Mouse (Mus musculus): ENCODE data around the gene Gm6096.

Gene Gm6096

DNA sequence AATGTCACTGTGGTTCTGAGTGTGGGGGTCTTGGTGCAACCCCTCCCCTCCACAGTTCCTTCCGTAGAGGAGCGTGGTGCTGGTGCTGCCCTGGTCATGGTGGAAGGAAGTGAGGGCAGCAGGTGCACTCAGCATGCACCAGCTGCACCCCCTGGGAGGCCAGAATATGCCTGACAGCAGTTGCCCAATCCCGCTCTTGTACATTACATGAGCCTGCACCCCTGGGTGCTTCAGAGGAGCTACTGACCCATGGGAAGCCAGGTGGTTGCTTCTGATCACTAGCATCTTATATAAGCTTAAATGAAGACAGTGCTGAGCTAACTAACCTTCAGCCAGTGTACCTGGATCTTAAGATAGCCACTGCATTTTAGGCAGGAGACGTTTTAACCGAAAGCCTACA lies 12.8 kb upstream of the Gm6096 start:
- no peak for DNase-seq

DNA sequence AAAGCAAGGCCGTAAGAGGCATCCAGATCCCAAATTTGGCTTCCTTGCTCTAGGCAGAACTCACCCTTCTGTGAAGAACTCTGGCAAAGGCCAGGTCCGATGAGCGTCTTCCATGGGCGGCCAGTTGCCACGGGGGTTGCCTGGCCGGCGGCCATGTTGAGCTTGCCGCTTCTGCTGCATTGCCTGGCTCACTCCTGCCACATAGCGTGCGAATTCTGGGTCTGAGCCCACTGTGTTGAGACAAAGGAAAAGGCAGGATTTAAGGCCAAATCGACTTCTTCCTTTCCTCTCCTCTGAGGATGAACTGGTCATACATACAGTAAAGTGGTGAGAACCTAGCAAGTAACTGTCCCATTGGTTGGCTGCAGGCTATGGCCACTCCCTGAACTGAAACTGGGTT lies 8.7 kb upstream of the Gm6096 start:
- DNase-seq, result no peak

DNA sequence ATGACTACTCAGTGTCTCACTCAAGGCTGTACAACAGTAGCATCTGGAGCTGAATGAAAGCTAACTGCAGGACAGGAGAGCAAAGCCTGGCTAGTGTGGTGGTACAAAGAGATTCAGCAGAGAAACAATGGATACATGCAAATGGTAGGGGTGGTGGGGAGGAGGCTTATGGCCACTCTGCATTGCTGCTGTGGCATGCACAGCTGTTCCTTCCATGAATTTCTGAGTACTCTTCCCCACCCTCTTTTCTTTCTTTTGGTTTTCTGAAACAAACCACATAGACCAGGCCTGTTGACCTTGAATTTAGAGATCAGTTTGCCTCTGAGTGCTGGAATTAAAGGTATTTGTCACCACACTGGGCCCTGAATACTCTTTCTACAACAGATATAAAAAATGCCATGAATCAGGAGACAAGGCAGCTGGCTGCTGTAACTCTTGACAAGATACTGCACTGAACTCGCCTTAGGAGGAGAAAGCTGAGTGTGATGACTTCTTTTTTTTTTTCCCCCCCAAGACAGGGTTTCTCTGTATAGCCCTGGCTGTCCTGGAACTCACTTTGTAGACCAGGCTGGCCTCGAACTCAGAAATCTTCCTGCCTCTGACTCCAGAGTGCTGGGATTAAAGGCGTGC lies 3.9 kb upstream of the Gm6096 start:
- DNase-seq, result no peak

DNA sequence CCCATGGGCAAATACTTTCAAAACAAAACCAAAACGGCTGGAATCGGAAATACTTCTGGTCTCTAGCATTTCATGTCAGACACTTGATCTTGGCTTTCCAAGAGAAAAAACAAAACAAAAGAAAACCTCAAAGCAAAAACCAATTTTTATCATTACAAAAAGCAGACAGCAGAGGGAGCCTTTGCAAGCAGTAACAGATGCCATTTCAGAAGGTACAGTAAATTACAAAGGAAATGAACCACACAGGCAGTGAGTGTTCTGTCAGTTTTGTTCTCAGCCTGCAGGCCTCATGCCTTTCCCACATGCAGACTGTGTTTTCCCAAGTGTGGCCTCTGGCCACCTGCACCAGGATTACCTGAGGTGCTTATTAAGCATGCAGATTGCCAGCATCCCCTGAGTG lies 1.2 kb downstream of the Gm6096 start:
- no peak for DNase-seq

DNA sequence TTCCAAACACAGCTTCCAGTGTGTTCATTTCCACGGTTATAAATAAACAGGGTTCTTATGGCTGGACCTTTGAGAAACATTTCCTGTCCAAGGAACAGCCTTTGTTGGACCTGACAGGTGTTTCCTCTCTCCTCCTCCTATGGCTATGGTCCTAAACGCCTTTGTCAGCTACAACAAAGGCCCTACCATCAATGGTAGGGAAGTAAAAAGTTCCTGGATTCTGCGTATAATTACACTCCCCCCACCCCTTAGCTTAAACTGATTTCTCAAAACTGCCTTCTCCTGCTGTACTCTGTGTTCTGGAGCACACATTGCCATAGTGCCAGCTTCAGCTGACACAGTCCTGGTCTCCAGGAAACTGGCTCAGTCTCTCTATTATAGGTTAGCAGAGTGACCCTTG lies 4.3 kb downstream of the Gm6096 start:
- no peak for DNase-seq

DNA sequence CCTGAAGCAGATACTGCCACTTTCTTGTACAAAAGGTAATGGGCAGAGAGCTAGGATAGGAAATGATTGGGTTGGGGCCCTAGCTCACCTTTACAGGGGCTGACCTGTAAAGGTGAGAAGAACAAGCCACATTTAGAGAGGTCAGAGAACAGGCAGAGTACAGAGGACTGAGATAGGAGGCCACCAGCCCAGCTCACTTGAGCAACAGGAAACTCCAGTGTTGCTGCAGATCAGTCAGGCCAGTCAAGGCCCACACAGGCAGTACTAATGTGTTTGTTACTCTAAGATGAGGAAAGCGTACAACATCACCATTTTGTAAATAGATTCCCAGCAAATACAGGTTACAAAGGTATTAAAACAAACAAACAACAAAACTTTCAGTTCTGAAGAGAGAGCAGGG lies 5.1 kb downstream of the Gm6096 start:
- no peak for DNase-seq

DNA sequence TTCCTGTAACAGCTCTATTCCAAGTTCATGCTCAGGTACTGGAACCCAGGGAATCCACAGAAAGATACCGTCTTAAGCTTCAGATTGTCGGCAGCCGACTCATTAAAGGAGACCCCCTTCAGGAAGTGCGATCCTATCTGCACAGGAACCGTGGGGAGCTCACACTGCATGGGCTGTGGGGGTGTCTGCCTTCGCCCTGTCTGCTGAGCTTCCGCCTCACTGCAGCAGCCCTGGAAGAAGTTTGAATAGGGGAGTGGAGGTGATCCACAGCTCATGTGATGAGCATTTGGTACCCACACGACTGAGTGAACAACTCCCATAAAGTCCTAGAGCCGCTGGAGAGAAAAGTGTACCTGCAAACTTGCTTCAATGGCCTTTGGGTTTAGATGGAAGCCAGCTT lies 6.4 kb downstream of the Gm6096 start:
- no peak for DNase-seq

DNA sequence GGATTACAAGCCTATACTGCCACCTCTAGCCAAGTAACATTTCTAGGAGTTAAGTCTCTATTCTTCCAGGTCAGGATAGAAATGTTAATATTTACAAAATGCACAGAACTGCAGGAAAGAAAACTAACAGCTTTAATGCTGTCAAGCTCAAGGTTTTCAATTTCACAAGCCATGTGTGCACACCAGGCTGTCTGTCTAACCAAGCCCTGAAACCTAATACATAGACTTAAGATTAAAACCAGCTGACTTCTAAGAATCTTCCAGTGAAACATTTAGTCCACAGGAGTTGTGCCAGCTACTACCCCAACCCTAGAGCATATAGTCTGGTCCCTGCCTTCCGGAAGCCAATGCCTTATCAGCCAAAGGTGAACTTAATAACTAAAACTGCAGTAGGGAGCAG lies 7.6 kb downstream of the Gm6096 start:
- DNase-seq, result no peak

DNA sequence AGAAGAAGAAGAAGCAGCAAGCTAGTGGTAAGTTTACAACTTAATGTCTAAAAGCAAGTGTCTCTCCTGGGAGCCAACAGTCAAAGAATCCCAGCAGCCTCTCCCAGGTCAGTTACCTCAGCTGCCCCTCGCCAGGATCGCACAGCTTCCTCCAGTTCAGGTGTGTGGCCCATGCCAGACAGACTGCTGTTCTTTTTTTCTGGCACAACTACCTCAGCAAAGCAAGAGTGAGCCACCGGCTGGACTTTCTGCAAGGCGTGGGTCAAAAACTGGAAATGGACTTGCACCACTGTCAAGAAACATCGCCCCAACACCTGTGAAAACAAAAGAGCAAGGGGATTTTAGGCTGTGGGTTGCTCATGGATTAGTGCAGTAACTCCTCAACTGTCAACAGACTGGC lies 12.6 kb downstream of the Gm6096 start:
- DNase-seq, result no peak

DNA sequence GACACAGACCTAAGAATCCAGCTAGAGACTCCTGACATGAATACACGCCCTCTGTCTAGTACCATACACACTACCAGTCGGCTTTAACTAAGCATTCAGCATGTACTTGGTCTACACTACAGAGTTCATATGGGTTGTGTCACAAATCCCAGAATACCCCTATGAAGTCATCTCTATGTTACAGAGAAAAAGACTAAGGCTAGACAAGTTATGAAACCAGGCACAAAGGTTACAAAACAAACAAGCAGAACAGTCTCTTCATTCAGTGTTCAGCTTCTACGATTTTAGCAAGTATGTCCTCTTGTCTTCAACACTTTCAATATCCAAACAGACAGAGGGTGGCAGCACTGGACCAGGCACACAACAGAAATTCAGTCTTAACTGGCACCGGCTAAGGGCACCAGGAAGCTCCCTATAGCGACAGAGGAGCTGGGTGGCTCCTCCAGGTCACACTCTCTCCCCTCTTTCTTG lies 15.1 kb downstream of the Gm6096 start:
- peak; percentile 18 to 49 for DNase-seq

DNA sequence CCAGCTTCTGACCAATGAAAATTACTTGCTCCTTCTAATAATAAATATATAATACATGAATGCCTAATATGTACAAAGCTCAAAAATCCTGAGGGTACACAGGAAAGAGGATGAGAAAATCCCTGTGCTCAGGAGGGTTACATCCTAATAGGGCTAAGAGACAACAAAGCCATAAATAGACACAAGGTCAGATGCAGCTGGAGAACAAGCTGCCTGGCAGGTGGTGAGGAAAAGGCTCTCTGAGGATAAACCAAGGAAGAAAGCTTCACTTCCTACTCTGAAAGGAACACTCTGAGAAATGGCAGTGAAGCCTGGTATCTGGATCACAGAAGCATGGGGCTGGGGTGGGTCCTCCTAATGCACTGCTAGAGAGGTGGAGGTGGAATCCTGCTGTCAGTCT lies 15.6 kb downstream of the Gm6096 start:
- DNase-seq, result no peak

DNA sequence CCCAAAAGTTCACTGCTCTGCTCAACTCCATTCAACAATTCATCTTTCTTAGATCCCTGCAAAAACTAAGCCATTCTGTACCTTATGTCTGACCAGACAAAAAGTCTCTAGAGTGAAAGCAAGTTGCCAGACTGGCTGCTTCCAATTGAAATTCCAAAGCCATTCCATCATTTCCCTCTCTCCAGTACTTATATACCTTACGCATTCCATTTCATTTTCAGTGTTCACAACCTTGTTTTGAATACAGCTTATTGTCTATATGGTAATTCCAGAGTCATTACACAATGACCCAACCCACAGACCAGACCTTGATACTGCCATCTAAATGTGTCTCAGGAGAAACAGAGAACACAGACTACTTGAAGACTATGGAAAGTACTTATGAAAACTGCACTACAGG lies 17.6 kb downstream of the Gm6096 start:
- no peak for DNase-seq

DNA sequence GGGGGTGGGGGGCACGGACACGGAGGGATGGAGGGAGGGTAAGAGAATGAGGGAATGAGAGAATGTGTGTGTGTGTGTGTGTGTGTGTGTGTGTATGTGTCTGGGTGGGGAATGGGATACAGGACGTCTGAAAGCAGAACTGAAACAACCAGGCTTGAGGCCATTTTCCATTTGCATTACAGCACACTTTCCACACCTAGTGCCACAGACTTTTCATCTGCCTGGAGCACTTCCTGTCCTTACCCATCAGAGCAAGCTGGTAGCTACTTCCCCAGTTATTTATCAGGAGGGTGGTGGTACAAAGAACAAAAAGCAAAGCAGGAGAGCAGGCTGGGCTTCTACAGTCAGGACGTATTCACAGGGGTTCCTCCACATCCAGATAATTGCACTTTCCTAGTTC lies 21.6 kb downstream of the Gm6096 start:
- no peak for DNase-seq

DNA sequence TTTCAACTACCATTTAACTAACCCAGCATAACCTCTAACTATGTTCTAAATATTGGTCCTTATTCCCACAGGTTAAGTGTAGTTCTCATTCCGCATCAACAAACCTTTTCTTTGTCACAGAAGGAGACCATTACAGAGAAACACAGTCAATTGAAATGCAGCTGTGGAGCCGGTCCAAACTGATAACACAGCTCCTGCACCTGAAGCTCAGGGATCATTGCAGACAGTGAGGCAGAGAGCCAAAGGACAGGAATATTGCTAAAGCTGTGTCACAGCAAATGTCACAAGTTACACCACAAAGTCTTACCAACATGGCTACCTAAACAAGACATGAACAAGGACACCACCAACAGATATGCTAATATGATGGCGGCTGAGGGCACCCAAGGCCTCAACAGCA lies 25.2 kb downstream of the Gm6096 start:
- no peak for DNase-seq

DNA sequence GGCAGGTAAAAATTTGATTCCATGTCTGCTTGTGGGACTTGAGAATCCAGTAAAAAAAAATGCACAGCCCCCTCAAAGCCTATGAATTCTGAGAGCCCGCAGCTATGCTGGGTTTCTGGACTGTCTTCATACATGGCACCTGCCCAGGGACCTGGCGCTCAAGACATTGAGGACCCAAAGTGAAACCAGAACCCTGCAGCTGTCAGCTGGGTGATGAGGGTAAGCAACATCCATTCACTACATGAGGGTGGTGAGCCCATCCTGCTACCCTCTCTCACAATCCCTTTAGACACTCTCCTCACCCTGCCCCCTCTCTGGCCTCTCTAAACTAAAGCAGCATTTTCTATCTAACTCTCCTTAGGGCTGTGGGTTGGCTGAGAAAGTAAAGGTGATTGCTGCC lies 26.8 kb downstream of the Gm6096 start:
- no peak for DNase-seq

DNA sequence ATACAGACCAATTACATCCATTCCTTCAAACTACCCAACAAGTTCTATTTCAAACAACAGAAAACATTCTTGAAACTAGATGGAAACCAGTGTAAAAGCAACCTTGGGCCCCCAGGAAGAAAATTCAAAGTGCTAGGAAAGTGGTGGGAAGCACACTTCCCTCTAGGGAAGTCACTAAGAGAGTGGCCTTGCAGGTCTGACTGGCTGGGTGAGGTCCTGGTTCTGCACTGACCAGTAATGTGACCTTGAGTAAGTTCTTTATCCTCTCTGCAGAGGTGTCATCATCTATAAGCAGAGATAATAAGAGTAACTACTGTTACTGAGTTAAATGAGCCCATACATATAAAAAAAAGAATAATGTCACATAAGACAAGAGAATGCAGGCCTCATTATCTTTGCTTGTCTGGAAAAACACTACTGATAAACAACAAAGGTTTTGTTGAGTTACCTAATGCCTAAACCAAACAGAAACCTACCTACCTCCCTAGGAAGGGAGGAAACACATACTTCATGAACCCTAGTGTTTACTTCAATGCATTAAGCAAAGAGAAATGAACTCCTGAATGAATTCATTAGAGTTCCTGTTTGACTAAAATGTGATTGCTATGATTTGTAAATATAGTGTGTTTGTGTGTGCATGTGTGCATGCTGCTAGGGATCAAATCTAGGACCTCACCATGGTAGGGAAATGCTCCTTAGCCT lies 39.8 kb downstream of the Gm6096 start:
- DNase-seq, result no peak

DNA sequence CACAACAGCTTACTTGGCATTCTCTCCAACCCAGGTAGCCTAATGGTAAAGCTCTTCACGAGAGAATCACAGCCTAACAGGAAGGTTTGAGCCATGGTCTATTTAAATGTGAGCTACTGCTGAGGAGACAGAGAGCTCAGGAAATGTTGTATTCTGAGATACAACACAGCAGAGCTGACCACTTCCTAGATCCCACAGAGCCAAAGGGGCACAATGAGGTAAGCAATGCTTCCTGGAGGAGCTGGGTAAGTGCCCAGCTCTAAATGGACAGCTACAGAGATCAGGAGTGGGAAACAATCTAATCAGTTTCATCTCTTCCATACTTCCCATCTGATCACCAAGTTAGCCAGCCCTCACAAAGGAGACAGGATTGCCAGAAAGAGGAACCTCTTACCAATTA lies 40.4 kb downstream of the Gm6096 start:
- DNase-seq, result no peak

DNA sequence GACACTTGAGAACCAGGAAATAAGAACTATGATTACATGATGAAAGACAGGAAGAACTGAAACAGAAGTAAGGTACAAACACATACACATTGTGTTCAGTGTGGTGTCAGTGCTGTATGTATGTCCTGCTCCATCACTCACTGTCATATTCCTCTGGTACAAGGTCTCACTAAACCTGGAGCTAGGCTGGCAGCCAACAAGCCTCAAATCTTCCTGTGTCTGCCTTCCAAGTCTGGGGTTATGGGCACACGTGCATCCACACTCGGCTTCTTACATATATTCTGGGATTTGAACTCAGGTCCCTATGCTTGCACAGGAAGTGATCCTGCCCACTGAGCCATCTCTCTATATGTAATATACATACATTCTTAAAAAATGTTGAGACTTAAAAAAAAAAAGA lies 41.8 kb downstream of the Gm6096 start:
- DNase-seq, result no peak

DNA sequence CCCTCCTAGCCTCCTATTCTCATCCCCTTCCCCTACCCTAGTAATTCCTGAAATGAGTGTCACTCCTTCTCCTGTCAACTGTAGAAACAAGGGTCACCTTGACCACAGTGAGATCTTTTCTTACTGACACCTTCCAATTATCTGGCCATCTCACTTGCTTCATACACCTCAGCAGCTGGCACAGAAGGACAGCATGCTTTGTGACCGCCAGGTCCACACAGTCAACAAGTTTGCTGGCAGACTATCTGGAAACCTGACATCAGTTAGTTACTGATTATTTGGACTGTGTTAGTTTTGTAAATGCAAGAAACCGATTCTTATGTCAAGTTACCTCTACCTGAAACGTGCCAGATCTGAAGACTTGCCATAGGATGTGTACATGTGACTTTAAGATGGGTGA lies 45.3 kb downstream of the Gm6096 start:
- no peak for DNase-seq

DNA sequence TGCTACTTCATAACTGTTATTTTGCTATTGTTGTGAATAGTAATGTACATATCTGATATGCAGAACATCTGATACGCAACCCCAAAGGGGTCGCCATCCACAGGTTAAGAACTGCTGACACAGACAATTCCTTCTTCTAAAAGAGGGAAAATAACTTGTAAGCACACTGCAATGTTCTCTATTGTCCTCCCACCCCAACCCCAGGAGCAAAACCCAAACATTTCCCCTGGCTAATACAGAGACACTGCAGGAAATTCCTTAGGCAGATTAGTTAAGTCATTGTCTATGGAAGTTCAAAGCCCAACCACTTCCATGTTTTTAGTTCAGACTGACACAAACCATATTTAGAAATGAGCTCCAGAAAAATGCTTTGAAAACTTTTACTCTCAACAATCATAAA lies 48.0 kb downstream of the Gm6096 start:
- no peak for DNase-seq
